Mouse (Mus musculus): ENCODE measurements at regions not wholly inside any gene's neighbourhood (a gene's known extent, or its start where the extent isn't known, plus 50 kb on each side); places are given as distances from the start of the nearest gene placed in this dataset.
A peak's percentile ranks its signal among the peaks of the same experiment; 100 is the strongest.

DNA sequence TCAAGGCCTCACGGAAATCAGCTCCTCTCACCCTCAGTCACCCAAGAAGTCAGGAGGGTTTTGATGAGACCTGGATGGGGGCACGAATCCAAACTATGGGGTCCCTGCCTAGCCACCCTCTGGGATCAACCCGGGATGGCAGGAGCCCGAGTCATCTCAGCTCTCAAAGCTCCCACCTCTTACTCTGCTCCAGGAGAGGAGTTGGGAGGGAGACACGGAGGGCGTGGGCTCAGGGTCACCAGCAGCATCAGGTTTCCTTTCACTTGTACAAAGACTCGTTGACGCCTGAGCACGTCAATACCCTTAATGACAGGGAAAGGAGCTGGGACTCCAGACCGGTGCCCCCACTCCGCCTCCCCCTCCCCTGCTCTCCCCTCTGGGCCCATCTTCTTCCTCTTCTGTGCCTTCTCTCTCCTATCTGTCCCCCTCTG lies 60.8 kb upstream of the Casz1 start:
- no peak for TF ChIP-seq CHD2 (IDR thresholded peaks at IDR 0.05; ENCODE audit: low read depth, low read length)
- no peak for TF ChIP-seq ZC3H11A (IDR thresholded peaks at IDR 0.05; ENCODE audit: borderline replicate concordance, low read depth, low read length)
- no peak for TF ChIP-seq HCFC1 (IDR thresholded peaks at IDR 0.05; ENCODE audit: borderline replicate concordance, insufficient read depth, low read length)
- no peak for TF ChIP-seq ZNF384 (IDR thresholded peaks at IDR 0.05; ENCODE audit: low read depth, low read length)
- no peak for TF ChIP-seq MAFK (IDR thresholded peaks at IDR 0.05; ENCODE audit: insufficient read depth, low read depth, low read length)
- H3K9ac ChIP-seq (ENCODE audit: insufficient read depth, low read depth, low read length, poor library complexity, severe bottlenecking): peak overlapping the region; percentile 79; the same call in 1 of the 2 replicates
- H3K36me3 ChIP-seq (ENCODE audit: control insufficient read depth, insufficient read depth, low read length, poor library complexity, severe bottlenecking): no peaks in the 10 kb centered on the region
- DNase-seq (ENCODE audit: low read depth, low spot score): no peak
- H3K27ac ChIP-seq (ENCODE audit: insufficient read depth, low read depth, low read length, poor library complexity, severe bottlenecking): peak overlapping the region; percentile 61; the same call in 1 of the 2 replicates
- in situ Hi-C loops (cut with MboI; ENCODE audit: low sequenced_read_pairs in 2 of 2, unreplicated experiment in 2 of 2): no loop called here
- H3K9me3 ChIP-seq (ENCODE audit: control insufficient read depth, insufficient read depth, low read depth, low read length): no peaks in the 10 kb centered on the region
- H3K4me1 ChIP-seq (ENCODE audit: control insufficient read depth in 2 of 2, insufficient read depth in 2 of 2, low read length in 2 of 2, poor library complexity in 1 of 2): peaks cover 9 to 22% of the 10 kb centered on the region in 2 experiments
- H3K4me3 ChIP-seq (ENCODE audit: insufficient read depth in 1 of 2, low read depth in 1 of 2, low read length in 2 of 2, poor library complexity in 1 of 2, severe bottlenecking in 1 of 2): peak overlapping the region; percentile 52 to 69

GRCm38 (mm10) chr4:148744053-148744452 lies 60.2 kb upstream of the Casz1 start:
- Histone ChIP-seq H3K4me3 (ENCODE audit: insufficient read depth in 1 of 2, low read depth in 1 of 2, low read length in 2 of 2, poor library complexity in 1 of 2, severe bottlenecking in 1 of 2) (peak overlapping the region; percentile 12 to 30; a peak in 3 of 4 replicates), H3K9me3 (ENCODE audit: control insufficient read depth, insufficient read depth, low read depth, low read length) (no peaks in the 10 kb centered on the region), H3K27ac (ENCODE audit: insufficient read depth, low read depth, low read length, poor library complexity, severe bottlenecking) (peak overlapping the region; percentile 59; the same call in 1 of the 2 replicates), H3K9ac (ENCODE audit: insufficient read depth, low read depth, low read length, poor library complexity, severe bottlenecking) (peak overlapping the region; percentile 79; the same call in 1 of the 2 replicates), H3K36me3 (ENCODE audit: control insufficient read depth, insufficient read depth, low read length, poor library complexity, severe bottlenecking) (no peaks in the 10 kb centered on the region), H3K4me1 (ENCODE audit: control insufficient read depth in 2 of 2, insufficient read depth in 2 of 2, low read length in 2 of 2, poor library complexity in 1 of 2) (peaks cover 9 to 22% of the 10 kb centered on the region in 2 experiments)
- TF ChIP-seq MAFK (IDR thresholded peaks at IDR 0.05; ENCODE audit: insufficient read depth, low read depth, low read length): no peak
- no peak for TF ChIP-seq CHD2 (IDR thresholded peaks at IDR 0.05; ENCODE audit: low read depth, low read length)
- no peak for TF ChIP-seq ZNF384 (IDR thresholded peaks at IDR 0.05; ENCODE audit: low read depth, low read length)
- TF ChIP-seq HCFC1 (IDR thresholded peaks at IDR 0.05; ENCODE audit: borderline replicate concordance, insufficient read depth, low read length): no peak
- no peak for TF ChIP-seq ZC3H11A (IDR thresholded peaks at IDR 0.05; ENCODE audit: borderline replicate concordance, low read depth, low read length)
- in situ Hi-C loops (cut with MboI; ENCODE audit: low sequenced_read_pairs in 2 of 2, unreplicated experiment in 2 of 2): no loop called here
- DNase-seq (ENCODE audit: low read depth, low spot score): no peak

DNA sequence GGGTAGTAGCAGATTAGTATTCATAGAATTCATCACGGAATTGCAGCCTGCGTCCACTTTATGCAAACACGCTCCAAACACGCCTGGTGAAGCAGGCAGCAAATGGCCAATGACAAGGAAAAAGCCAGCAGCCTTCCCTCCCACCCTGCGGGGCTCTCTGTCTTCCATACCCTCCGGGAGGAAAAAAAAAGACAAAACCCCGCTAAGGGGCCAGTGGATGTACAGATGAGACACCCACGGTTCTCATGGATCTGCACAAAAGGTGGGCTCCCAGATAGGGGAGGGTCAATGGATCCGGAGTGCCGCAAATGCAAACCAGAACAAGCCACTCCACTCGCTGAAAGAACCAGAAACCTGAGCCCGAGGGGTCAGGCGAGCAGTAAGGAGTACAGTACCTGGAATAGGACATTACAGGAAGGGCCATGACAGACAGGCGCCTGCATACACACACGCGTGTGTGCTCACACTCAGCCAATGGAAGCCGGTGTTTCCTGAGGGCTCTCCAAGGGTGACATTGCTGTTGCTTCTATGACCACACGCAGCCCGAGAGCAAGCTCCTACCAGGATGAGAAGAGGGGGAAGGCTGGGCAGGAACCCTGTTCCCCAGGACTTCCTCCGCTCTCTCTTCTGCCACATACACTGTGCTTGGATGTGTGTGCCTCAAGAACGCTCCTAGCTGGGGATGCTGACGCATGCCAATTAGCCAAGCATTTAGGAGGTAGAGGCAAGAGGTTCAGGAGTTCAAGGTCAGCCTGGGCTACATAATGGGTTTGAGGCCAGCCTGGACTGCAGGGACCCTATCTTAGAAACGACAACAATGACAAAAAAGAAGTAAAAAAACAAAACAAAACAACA lies 57.5 kb upstream of the Casz1 start:
- in situ Hi-C loops (cut with MboI; ENCODE audit: low sequenced_read_pairs in 2 of 2, unreplicated experiment in 2 of 2): no loop called here
- H3K4me3 ChIP-seq (ENCODE audit: insufficient read depth in 1 of 2, low read depth in 1 of 2, low read length in 2 of 2, poor library complexity in 1 of 2, severe bottlenecking in 1 of 2): peak overlapping the region in 1 of 2 experiments; percentile 6; a peak in 1 of 4 replicates
- no peak for DNase-seq (ENCODE audit: low read depth, low spot score)
- H3K9ac ChIP-seq (ENCODE audit: insufficient read depth, low read depth, low read length, poor library complexity, severe bottlenecking): no peak overlapping the region; the same call in 1 of the 2 replicates
- no peaks in the 10 kb centered on the region for H3K9me3 ChIP-seq (ENCODE audit: control insufficient read depth, insufficient read depth, low read depth, low read length)
- H3K4me1 ChIP-seq (ENCODE audit: control insufficient read depth in 2 of 2, insufficient read depth in 2 of 2, low read length in 2 of 2, poor library complexity in 1 of 2): peaks cover 12 to 17% of the 10 kb centered on the region in 2 experiments
- H3K36me3 ChIP-seq (ENCODE audit: control insufficient read depth, insufficient read depth, low read length, poor library complexity, severe bottlenecking): no peaks in the 10 kb centered on the region
- TF ChIP-seq CHD2 (IDR thresholded peaks at IDR 0.05; ENCODE audit: low read depth, low read length) (no peak), ZNF384 (IDR thresholded peaks at IDR 0.05; ENCODE audit: low read depth, low read length) (no peak), ZC3H11A (IDR thresholded peaks at IDR 0.05; ENCODE audit: borderline replicate concordance, low read depth, low read length) (no peak), HCFC1 (IDR thresholded peaks at IDR 0.05; ENCODE audit: borderline replicate concordance, insufficient read depth, low read length) (no peak), MAFK (IDR thresholded peaks at IDR 0.05; ENCODE audit: insufficient read depth, low read depth, low read length) (no peak)
- H3K27ac ChIP-seq (ENCODE audit: insufficient read depth, low read depth, low read length, poor library complexity, severe bottlenecking): no peak overlapping the region; the same call in 1 of the 2 replicates

- H3K4me1 ChIP-seq (ENCODE audit: control insufficient read depth in 2 of 2, insufficient read depth in 2 of 2, low read length in 2 of 2, poor library complexity in 1 of 2): peaks cover 11 to 17% of the 10 kb centered on the region in 2 experiments
- H3K4me3 ChIP-seq (ENCODE audit: insufficient read depth in 1 of 2, low read depth in 1 of 2, low read length in 2 of 2, poor library complexity in 1 of 2, severe bottlenecking in 1 of 2): no peak overlapping the region
- TF ChIP-seq MAFK (IDR thresholded peaks at IDR 0.05; ENCODE audit: insufficient read depth, low read depth, low read length) (no peak), CHD2 (IDR thresholded peaks at IDR 0.05; ENCODE audit: low read depth, low read length) (no peak), ZNF384 (IDR thresholded peaks at IDR 0.05; ENCODE audit: low read depth, low read length) (no peak), ZC3H11A (IDR thresholded peaks at IDR 0.05; ENCODE audit: borderline replicate concordance, low read depth, low read length) (no peak), HCFC1 (IDR thresholded peaks at IDR 0.05; ENCODE audit: borderline replicate concordance, insufficient read depth, low read length) (no peak)
- no peak overlapping the region for H3K27ac ChIP-seq (ENCODE audit: insufficient read depth, low read depth, low read length, poor library complexity, severe bottlenecking)
- no peaks in the 10 kb centered on the region for H3K9me3 ChIP-seq (ENCODE audit: control insufficient read depth, insufficient read depth, low read depth, low read length)
- H3K36me3 ChIP-seq (ENCODE audit: control insufficient read depth, insufficient read depth, low read length, poor library complexity, severe bottlenecking): no peaks in the 10 kb centered on the region
- H3K9ac ChIP-seq (ENCODE audit: insufficient read depth, low read depth, low read length, poor library complexity, severe bottlenecking): no peak overlapping the region
- in situ Hi-C loops (cut with MboI; ENCODE audit: low sequenced_read_pairs in 2 of 2, unreplicated experiment in 2 of 2): no loop called here
- DNase-seq (ENCODE audit: low read depth, low spot score): no peak
Measured at GRCm38 (mm10) chr4:148747315-148747644, 56.9 kb upstream of the Casz1 start.

Data from ES-E14 (cell line).